Mouse (Mus musculus) hindbrain, embryonic 11.5 days (tissue): ENCODE measurements around the gene Nudt6. TPM values are rescaled to one million over a fixed set of nuclear protein-coding genes. Genes with fewer than 3 reads are reported as not detected.

Source experiments
- ATAC-seq: fragments of 200-750 bp; cut with Nextera tagmentation; 2 replicates; pipeline ENCODE4 v1.8.0; 2017; ENCODE audit warnings: mild to moderate bottlenecking, moderate TSS enrichment, moderate library complexity; ENCODE audit not compliant: low FRiP score
- DNase-seq: peaks from one replicate; pipeline ENCODE4 v3.0.0-alpha.2; 2015; ENCODE audit warnings: low spot score
- H3K27ac ChIP-seq: fragments of 300-500 bp; sonication (generic); 2 replicates; pipeline ENCODE4 v1.5.1; 2014; ENCODE audit warnings: mild to moderate bottlenecking, low read depth, low read length
- H3K27me3 ChIP-seq: fragments of 300-500 bp; sonication (generic); 2 replicates; pipeline ENCODE4 v1.6.1; 2014; ENCODE audit warnings: mild to moderate bottlenecking, low read length, moderate library complexity, mixed read lengths; ENCODE audit not compliant: control insufficient read depth, insufficient read depth
- H3K36me3 ChIP-seq: fragments of 300-500 bp; sonication (generic); 2 replicates; pipeline ENCODE4 v1.6.1; 2014; ENCODE audit warnings: mild to moderate bottlenecking, low read length, moderate library complexity, mixed read lengths; ENCODE audit not compliant: control insufficient read depth, insufficient read depth
- H3K4me1 ChIP-seq: fragments of 300-500 bp; sonication (generic); replicated peaks from 2 replicates; pipeline ENCODE4 v1.6.1; 2014; ENCODE audit warnings: low read length, mixed read lengths; ENCODE audit not compliant: control insufficient read depth, insufficient read depth
- H3K4me2 ChIP-seq: fragments of 300-500 bp; sonication (generic); replicated peaks from 2 replicates; pipeline ENCODE4 v1.6.1; 2014; ENCODE audit warnings: mild to moderate bottlenecking, low read depth, low read length
- H3K4me3 ChIP-seq: fragments of 300-500 bp; sonication (generic); 2 replicates; pipeline ENCODE4 v1.5.1; 2014; ENCODE audit warnings: low read depth, low read length
- H3K9ac ChIP-seq: fragments of 300-500 bp; sonication (generic); 2 replicates; pipeline ENCODE4 v1.6.1; 2014; ENCODE audit warnings: low read depth, low read length
- H3K9me3 ChIP-seq: fragments of 300-500 bp; sonication (generic); 2 replicates; pipeline ENCODE4 v1.6.1; 2016; ENCODE audit warnings: low read length; ENCODE audit not compliant: control insufficient read depth
- WGBS: fragments of 180-500 bp; shearing (Covaris S2); extraction: QIAGEN DNeasy Blood & Tissue Kit; methylation state at CpG from one replicate; pipeline ENCODE4 v1.1.7; 2014; 5-methylcytosine and 5-hydroxymethylcytosine counted together
- polyA plus RNA-seq: library from polyadenylated mRNA; unstranded; fragments of >200 nt; fragmentation: Nextera tagmentation; extraction: Ambion mirVana; gene quantifications from 2 replicates; pipeline ENCODE4 v1.2.1, GENCODE M21; 2014

The Nudt6 gene
- polyA plus RNA-seq, 1 experiment from 2014 or later: 4.1 TPM

DNA sequence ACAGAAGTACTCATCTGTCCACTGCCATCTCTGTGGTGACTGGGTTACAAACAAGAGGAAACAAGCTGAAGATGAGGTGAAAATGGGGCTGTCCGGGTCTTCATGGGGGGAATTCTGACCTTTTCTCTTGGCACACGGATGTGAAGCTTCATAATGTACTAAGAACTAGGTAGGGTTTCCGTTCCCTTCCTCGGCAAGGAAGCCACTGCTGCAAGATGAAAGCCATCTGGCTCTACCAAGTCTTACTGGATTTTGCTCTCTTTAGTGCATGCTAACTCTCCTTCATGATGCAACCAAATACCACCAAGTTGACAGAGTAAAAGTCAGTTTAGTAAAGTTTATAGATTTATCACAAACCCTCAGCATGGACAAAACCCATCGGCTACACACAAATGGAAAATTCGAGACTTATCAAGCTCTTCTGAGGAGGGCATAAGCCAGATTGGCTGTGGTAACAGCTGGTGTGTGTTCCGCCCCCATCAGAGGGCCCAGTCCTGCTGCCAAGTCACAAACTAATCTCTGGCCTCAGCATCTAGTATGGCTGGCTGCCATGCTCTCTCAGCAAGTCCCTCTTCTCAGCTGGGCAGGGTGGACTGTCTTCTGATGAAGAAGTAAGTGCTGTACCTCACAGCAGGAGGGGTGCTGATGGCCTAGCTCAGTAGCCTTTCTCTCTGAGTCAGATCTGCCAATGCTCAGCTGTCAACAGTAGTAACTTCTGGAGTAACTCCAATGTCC, 21.2 kb downstream of the Nudt6 start:
- Histone ChIP-seq H3K27ac (no peak overlapping the region), H3K36me3 (no peaks in the 10 kb centered on the region), H3K4me2 (no peak overlapping the region), H3K27me3 (no peaks in the 10 kb centered on the region), H3K4me3 (no peak overlapping the region), H3K9ac (no peak overlapping the region), H3K9me3 (no peaks in the 10 kb centered on the region), H3K4me1 (no peaks in the 10 kb centered on the region)
- 95% methylated on average over 7 of the region's 7 CpGs for WGBS
- ATAC-seq: no peak
- DNase-seq: no peak

DNA sequence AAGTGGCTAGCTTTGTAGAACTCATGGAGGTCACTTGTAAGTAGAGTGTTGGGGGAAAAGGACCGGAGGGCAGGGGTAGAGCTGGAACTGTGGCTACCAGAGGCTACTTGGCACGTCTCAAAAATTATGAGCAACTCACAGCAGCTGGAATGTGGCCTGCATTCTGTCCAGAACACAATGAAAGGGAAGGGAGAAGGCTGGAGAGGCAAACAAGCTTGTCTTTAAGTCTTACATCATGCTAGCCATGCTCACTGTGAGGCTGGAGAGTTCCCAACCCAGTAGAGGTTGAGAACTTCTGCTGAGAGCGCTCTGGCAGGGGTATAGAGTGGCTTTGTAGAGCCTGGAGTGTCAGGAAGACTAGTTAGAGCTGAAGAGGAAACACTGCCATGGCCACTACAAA, 22.4 kb downstream of the Nudt6 start:
- H3K9me3 ChIP-seq: no peaks in the 10 kb centered on the region
- H3K4me3 ChIP-seq: no peak overlapping the region
- H3K4me1 ChIP-seq: no peaks in the 10 kb centered on the region
- H3K36me3 ChIP-seq: no peaks in the 10 kb centered on the region
- no peak for ATAC-seq
- no peak for DNase-seq
- no peaks in the 10 kb centered on the region for H3K27me3 ChIP-seq
- WGBS: 79% methylated on average over 3 of the region's 3 CpGs
- no peak overlapping the region for H3K4me2 ChIP-seq
- H3K27ac ChIP-seq: no peak overlapping the region
- no peak overlapping the region for H3K9ac ChIP-seq

DNA sequence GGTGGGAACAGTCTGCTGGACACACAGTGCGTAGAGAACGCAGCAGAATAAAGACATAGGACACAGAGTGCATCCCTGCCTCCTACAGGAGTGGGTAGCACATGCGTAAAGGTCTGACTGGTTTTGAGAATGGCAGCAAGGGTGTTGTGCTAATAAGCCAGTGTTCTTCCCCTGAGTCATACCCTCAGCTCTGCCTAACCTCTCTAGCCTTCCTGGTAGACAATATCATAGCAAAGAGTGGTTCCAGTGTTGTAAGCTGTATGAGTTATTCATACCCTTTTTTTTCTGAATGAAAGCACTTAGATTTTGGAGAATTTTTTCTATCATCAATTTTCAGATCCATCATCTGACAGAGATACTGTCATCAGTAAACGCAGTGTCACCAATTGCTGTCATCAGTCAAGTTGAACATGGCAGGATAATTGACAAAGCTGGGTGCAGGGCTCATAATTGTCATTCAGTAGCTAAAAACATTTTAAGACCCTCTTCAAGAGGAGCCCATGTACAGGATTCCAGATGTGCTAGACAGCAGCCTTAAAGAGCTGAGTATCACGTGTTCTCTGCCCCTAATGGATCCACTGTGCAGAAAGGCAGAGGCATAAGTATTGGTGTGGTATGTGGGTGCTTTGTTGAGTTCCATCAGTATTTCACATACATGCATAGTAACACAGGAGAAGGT, 22.9 kb downstream of the Nudt6 start:
- H3K9me3 ChIP-seq: no peaks in the 10 kb centered on the region
- H3K27ac ChIP-seq: no peak overlapping the region
- no peak overlapping the region for H3K9ac ChIP-seq
- no peaks in the 10 kb centered on the region for H3K4me1 ChIP-seq
- no peak for DNase-seq
- H3K27me3 ChIP-seq: no peaks in the 10 kb centered on the region
- no peaks in the 10 kb centered on the region for H3K36me3 ChIP-seq
- WGBS: 94% methylated on average over 5 of the region's 5 CpGs
- H3K4me2 ChIP-seq: no peak overlapping the region
- no peak overlapping the region for H3K4me3 ChIP-seq
- ATAC-seq: no peak

DNA sequence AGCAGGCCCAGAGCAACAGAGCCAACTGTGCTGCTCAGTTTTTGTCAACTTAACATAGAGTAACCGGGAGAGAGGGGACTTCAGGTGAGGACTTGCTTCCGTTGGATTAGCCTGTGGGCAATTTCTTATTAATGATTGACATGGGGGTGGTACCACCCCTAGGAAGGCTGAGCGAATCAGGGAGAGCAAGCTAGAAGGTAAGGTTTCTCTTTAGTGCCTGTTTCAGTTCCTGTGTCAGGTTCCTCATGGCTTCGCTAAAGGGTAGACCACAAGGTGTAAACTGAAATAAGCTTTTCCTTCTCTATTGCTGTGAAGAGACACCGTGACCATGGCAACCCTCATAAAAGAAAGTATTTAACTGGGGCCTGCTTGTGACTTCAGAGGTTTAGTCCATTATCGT, 32.7 kb downstream of the Nudt6 start:
- H3K4me1 ChIP-seq: no peaks in the 10 kb centered on the region
- no peak overlapping the region for H3K4me2 ChIP-seq
- no peak overlapping the region for H3K9ac ChIP-seq
- ATAC-seq: no peak
- H3K4me3 ChIP-seq: no peak overlapping the region
- no peaks in the 10 kb centered on the region for H3K36me3 ChIP-seq
- DNase-seq: no peak
- WGBS: 94% methylated on average over 6 of the region's 6 CpGs
- no peaks in the 10 kb centered on the region for H3K9me3 ChIP-seq
- H3K27me3 ChIP-seq: no peaks in the 10 kb centered on the region
- H3K27ac ChIP-seq: no peak overlapping the region

DNA sequence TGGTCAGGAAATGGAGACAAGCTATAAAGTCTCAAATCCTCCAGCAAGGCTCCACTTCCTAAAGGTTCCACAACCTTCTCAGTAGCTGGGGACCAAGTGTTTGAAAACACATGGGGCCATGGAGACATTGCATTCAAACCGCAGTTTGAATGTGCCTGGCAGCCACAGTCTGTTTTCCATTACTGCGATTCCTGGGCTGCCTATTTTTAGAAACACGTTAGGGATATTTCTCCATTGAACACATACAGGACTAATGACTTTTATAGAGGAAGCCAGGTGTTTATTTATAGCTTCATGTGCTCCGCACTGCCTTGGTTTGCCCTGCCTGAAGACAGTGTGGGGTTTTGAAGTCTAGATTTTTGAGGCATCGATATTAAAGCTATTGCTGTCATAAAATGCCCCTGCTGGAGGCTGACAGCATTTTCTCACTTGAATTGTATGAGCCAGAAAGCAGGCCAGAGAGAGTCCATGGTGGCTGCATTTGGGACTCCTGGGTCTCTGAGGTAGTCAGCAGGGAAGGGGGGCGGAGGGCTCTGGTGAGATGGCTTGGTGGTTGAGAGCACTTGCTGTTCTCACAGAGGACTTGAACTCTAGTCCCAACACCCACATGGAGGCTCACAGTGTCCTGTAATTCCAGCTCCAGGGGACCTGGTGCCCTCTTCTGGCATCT, 36.8 kb downstream of the Nudt6 start:
- H3K9ac ChIP-seq: no peak overlapping the region
- H3K27me3 ChIP-seq: no peaks in the 10 kb centered on the region
- H3K4me1 ChIP-seq: no peaks in the 10 kb centered on the region
- ATAC-seq (no peak), DNase-seq (no peak)
- no peak overlapping the region for H3K27ac ChIP-seq
- no peaks in the 10 kb centered on the region for H3K9me3 ChIP-seq
- H3K4me3 ChIP-seq: no peak overlapping the region
- H3K36me3 ChIP-seq: no peaks in the 10 kb centered on the region
- no peak overlapping the region for H3K4me2 ChIP-seq
- WGBS: 84% methylated on average over 6 of the region's 6 CpGs

DNA sequence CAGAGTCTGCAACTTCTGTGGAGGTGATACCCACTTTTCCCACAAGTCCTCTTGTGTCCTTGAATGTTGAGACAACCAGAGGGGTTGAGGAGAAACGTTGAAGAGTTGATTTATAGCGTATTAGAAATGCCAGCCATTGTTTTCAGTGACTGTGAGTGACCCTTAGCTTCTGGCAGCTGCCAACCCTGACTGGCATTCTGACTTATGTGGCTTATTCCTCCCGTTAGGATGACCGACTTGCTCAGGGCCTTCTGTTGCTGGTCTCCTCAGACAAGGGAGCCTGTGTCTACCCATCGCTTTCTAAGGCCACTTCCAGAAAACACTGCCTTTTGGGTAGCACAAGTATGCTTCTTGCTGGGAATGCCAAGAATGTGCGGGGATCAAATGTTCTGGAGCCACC, 38.6 kb downstream of the Nudt6 start:
- H3K4me2 ChIP-seq: no peak overlapping the region
- no peaks in the 10 kb centered on the region for H3K9me3 ChIP-seq
- no peaks in the 10 kb centered on the region for H3K27me3 ChIP-seq
- H3K27ac ChIP-seq: no peak overlapping the region
- DNase-seq (no peak), ATAC-seq (no peak)
- WGBS: 70% methylated on average over 6 of the region's 6 CpGs
- H3K36me3 ChIP-seq: no peaks in the 10 kb centered on the region
- H3K4me3 ChIP-seq: no peak overlapping the region
- no peaks in the 10 kb centered on the region for H3K4me1 ChIP-seq
- no peak overlapping the region for H3K9ac ChIP-seq

DNA sequence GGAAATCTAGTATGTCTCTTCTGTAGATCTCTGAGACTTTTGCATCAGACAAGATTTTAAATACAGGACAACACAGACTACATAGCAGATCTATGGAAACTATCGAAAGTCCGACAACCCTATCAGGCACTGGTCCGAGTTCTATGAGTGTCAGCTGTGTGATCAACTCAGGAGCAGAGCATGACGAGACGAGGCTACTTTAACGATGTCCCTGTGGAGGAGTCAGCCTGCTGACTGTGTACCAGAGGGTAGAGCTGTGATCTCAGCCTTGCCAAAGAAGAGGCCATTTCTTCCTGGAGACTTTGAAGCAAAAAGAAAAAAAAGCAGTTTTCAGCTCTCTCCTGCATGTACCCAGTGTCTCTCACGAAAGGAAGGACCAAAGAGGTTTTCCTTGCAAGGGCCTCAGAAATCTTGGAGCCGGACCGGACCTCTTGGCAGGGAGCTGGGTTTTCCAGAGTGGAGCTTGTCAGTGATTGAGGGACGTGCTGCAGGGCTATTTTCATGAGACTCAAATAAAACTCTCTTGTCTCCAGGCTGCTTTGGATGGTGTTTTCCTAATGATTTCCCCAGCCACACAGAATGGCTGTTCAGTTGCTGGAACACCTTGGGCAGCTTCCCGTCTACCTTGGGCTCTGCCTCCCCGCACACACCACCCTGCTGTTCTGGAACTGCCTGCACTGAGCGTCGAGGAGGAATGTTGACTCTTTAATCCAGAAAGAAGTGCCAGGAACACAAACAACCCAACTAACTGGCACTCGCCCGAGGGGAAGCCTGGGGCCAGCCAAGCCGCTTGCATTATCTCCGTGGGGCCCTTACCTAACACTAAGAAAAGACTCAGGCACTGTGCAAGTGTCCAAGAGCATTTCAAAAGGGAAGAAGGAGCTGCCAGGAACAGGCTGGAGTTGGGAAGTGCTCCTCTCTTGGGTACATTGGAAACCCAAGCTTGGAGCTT, 39.8 kb downstream of the Nudt6 start:
- Histone ChIP-seq H3K27me3 (no peaks in the 10 kb centered on the region), H3K27ac (no peak overlapping the region), H3K9me3 (no peaks in the 10 kb centered on the region), H3K9ac (no peak overlapping the region), H3K4me2 (no peak overlapping the region), H3K4me1 (no peaks in the 10 kb centered on the region), H3K4me3 (no peak overlapping the region), H3K36me3 (no peaks in the 10 kb centered on the region)
- ATAC-seq (no peak), DNase-seq (no peak)
- 78% methylated on average over 18 of the region's 18 CpGs for WGBS

DNA sequence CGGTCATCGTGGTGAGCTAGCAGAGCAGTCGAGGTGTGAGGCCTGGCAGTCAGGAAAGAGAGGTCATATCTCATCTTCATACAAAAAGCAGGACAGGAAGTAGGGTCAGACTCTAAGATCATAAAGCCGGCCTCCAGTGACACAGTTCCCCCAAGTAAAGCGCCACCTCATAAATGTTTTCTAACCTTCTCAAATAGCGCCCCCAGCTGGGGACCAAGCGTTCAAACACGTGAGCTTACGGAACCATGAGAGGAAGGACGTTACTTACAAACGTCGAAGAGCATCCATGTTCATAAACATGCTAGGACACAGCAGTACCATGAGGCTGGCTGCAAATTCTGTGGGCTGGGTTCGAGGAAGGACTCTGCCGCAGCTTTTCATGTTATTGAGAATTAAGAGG, 40.8 kb downstream of the Nudt6 start:
- H3K4me1 ChIP-seq: no peaks in the 10 kb centered on the region
- H3K27me3 ChIP-seq: no peaks in the 10 kb centered on the region
- ATAC-seq (no peak), DNase-seq (no peak)
- no peaks in the 10 kb centered on the region for H3K9me3 ChIP-seq
- H3K27ac ChIP-seq: no peak overlapping the region
- 81% methylated on average over 14 of the region's 14 CpGs for WGBS
- H3K4me2 ChIP-seq: no peak overlapping the region
- H3K4me3 ChIP-seq: no peak overlapping the region
- no peaks in the 10 kb centered on the region for H3K36me3 ChIP-seq
- H3K9ac ChIP-seq: no peak overlapping the region
